9 mouse cellular contexts compared by ENCODE assay signal in the genomic region with DNA sequence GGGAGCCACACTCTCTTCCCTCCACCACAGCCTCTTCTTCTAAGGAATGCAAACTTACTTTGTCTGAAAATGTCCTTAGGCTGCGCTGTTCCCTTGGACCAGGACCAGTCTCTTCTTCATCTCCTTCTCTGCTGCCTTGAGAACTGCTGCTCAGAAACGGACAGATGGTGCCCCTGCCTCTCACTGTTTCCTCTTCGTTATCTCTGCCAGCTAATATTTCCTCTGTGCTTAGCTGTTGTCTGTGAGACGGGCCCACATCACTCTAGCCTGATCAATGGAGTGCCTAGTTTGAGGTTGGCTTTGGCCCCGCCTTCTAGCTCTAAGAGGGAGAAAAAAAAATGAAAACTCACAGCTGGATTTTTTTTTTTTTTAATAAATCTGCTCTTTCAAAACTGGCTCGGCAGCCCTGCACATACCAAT.
A peak's percentile ranks its signal among the peaks of the same experiment; 100 is the strongest.
DNase-seq lines count a peak whose midpoint lies in the region; ATAC-seq and TF ChIP-seq lines count a peak whose summit lies in the region.
"Had no signal": no experiment of that assay in that cellular context is flagged by ENCODE, and none has a peak within 500 bp of the region (broad histone marks: within the 10 kb centered on the region; RNA-seq: fewer than 3 reads in every experiment).

No protein-coding gene starts in this region.

- 0 out of 2 replicates have a peak overlapping the region, but pooled peaks have one; percentile 27 for H3K4me2 ChIP-seq in heart, embryonic 11.5 days
- peak overlapping the region; percentile 38 for H3K4me2 ChIP-seq in embryonic facial prominence, embryonic 15.5 days (replicated peaks)
- peak overlapping the region; percentile 31 for H3K4me2 ChIP-seq in limb, embryonic 15.5 days
- no peak overlapping the region for H3K4me2 ChIP-seq in midbrain, embryonic 14.5 days (ENCODE audit: low read length)

- H3K9ac ChIP-seq in heart, embryonic 11.5 days (ENCODE audit: low read depth, low read length) = no peak overlapping the region
- H3K9ac ChIP-seq in embryonic facial prominence, embryonic 15.5 days = no peak overlapping the region
- H3K9ac ChIP-seq in limb, embryonic 15.5 days = 0 out of 2 replicates have a peak overlapping the region, but pooled peaks have one; percentile 11
- no peak overlapping the region for H3K9ac ChIP-seq in midbrain, embryonic 14.5 days (replicated peaks; ENCODE audit: low read length)

- no peaks in the 10 kb centered on the region for H3K4me1 ChIP-seq in heart, embryonic 11.5 days (ENCODE audit: control insufficient read depth, insufficient read depth, low read length)
- peaks cover 16% of the 10 kb centered on the region for H3K4me1 ChIP-seq in embryonic facial prominence, embryonic 15.5 days
- H3K4me1 ChIP-seq in limb, embryonic 15.5 days = peaks cover 14% of the 10 kb centered on the region
- no peaks in the 10 kb centered on the region for H3K4me1 ChIP-seq in midbrain, embryonic 14.5 days (ENCODE audit: control insufficient read depth, insufficient read depth, low read length)

- intact Hi-C loops in heart, postnatal 14 days (cut with DNase I) = no loop called here

- no peaks in the 10 kb centered on the region for H3K36me3 ChIP-seq in heart, embryonic 11.5 days (ENCODE audit: control insufficient read depth, insufficient read depth, low read length)
- H3K36me3 ChIP-seq in C2C12 (ENCODE audit: control insufficient read depth, insufficient read depth) = no peaks in the 10 kb centered on the region
- H3K36me3 ChIP-seq in embryonic facial prominence, embryonic 15.5 days = no peaks in the 10 kb centered on the region
- no peaks in the 10 kb centered on the region for H3K36me3 ChIP-seq in limb, embryonic 15.5 days
- no peaks in the 10 kb centered on the region for H3K36me3 ChIP-seq in midbrain, embryonic 14.5 days (ENCODE audit: control insufficient read depth, insufficient read depth, low read length)

- H3K27ac ChIP-seq in heart, embryonic 11.5 days (ENCODE audit: low read depth, low read length) = no peak overlapping the region
- peak overlapping the region; percentile 58 for H3K27ac ChIP-seq in embryonic facial prominence, embryonic 15.5 days (replicated peaks)
- H3K27ac ChIP-seq in limb, embryonic 15.5 days = 0 out of 2 replicates have a peak overlapping the region, but pooled peaks have one; percentile 17
- H3K27ac ChIP-seq in midbrain, embryonic 14.5 days (replicated peaks; ENCODE audit: low read depth, low read length) = no peak overlapping the region

- ATAC-seq in heart, embryonic 11.5 days (replicated peaks; ENCODE audit: insufficient number of reproducible peaks, low FRiP score, low TSS enrichment) = no peak
- no peak for ATAC-seq in embryonic facial prominence, embryonic 15.5 days (ENCODE audit: insufficient number of reproducible peaks, low FRiP score, low TSS enrichment, low read depth)
- no peak for ATAC-seq in limb, embryonic 15.5 days (ENCODE audit: insufficient number of reproducible peaks, low FRiP score, low TSS enrichment, low read depth)
- no peak for ATAC-seq in midbrain, embryonic 14.5 days (ENCODE audit: low FRiP score, low TSS enrichment)

- H3ac ChIP-seq in C2C12 (ENCODE audit: control insufficient read depth, insufficient read length, low read depth) = peak overlapping the region; percentile 52

- no peaks in the 10 kb centered on the region for H3K9me3 ChIP-seq in heart, embryonic 11.5 days (replicated peaks; ENCODE audit: control insufficient read depth, low read length)
- H3K9me3 ChIP-seq in embryonic facial prominence, embryonic 15.5 days (replicated peaks) = no peaks in the 10 kb centered on the region
- H3K9me3 ChIP-seq in limb, embryonic 15.5 days = no peaks in the 10 kb centered on the region; the same call in 1 of the 2 replicates
- H3K9me3 ChIP-seq in midbrain, embryonic 14.5 days (ENCODE audit: control insufficient read depth, low read length) = no peaks in the 10 kb centered on the region

- H3K79me2 ChIP-seq in C2C12 (ENCODE audit: control insufficient read depth, insufficient read depth) = peaks cover 76% of the 10 kb centered on the region

- H3K4me3 ChIP-seq in heart, embryonic 11.5 days (ENCODE audit: low read depth, low read length) = no peak overlapping the region
- peak overlapping the region; percentile 0 for H3K4me3 ChIP-seq in C2C12 (ENCODE audit: insufficient read depth, poor library complexity, severe bottlenecking)
- peak overlapping the region; percentile 23; the same call in 1 of the 2 replicates for H3K4me3 ChIP-seq in embryonic facial prominence, embryonic 15.5 days (replicated peaks)
- H3K4me3 ChIP-seq in limb, embryonic 15.5 days = peak overlapping the region; percentile 21
- H3K4me3 ChIP-seq in midbrain, embryonic 14.5 days (replicated peaks; ENCODE audit: low read depth, low read length) = no peak overlapping the region

- no peaks in the 10 kb centered on the region for H3K27me3 ChIP-seq in heart, embryonic 11.5 days (ENCODE audit: control insufficient read depth, insufficient read depth, low read length)
- no peaks in the 10 kb centered on the region for H3K27me3 ChIP-seq in C2C12 (ENCODE audit: control insufficient read depth, insufficient read depth, insufficient read length)
- H3K27me3 ChIP-seq in embryonic facial prominence, embryonic 15.5 days = no peaks in the 10 kb centered on the region
- H3K27me3 ChIP-seq in limb, embryonic 15.5 days = no peaks in the 10 kb centered on the region
- no peaks in the 10 kb centered on the region for H3K27me3 ChIP-seq in midbrain, embryonic 14.5 days (ENCODE audit: control insufficient read depth, insufficient read depth, low read length)

- WGBS in heart, embryonic 11.5 days (ENCODE audit: insufficient replicate concordance) = 46% methylated on average over 6 of the region's 6 CpGs
- 26% methylated on average over 6 of the region's 6 CpGs for WGBS in embryonic facial prominence, embryonic 15.5 days
- WGBS in limb, embryonic 15.5 days = 36% methylated on average over 6 of the region's 6 CpGs
- 64% methylated on average over 6 of the region's 6 CpGs for whole genome bisulfite sequencing in midbrain, embryonic 14.5 days

- peaks cover 7% of the 10 kb centered on the region for H3K79me3 ChIP-seq in C2C12 (ENCODE audit: low read depth)

- no peak for TF ChIP-seq CTCF in C2C12 (IDR thresholded peaks at IDR 0.05; ENCODE audit: control insufficient read depth, insufficient read depth, insufficient read length)

- DNase-seq in heart, postnatal 14 days = no peak
- DNase-seq in spleen, postnatal 14 days (ENCODE audit: low spot score in 2 of 2) = no peak
- no peak for DNase-seq in midbrain, embryonic 14.5 days
- DNase-seq in spleen, postnatal 10 days (ENCODE audit: low spot score in 2 of 2) = no peak
- DNase-seq: adrenal gland, postnatal 14 days had no signal

TF ChIP-seq in C2C12, 6 proteins besides CTCF, POLR2A, EP300 and RAD21:
- no peak for TF ChIP-seq MYOG (IDR thresholded peaks at IDR 0.05; ENCODE audit: control insufficient read depth, extremely low read depth, insufficient read length)
- TF ChIP-seq MYOD1 (IDR thresholded peaks at IDR 0.05; ENCODE audit: control insufficient read depth, insufficient read length, low read depth) = no peak
- no peak for TF ChIP-seq FOSL1 (IDR thresholded peaks at IDR 0.05; ENCODE audit: insufficient read depth, low read length, poor library complexity, severe bottlenecking)
- no peak for TF ChIP-seq MAX (IDR thresholded peaks at IDR 0.05)
- no peak for TF ChIP-seq USF1 (IDR thresholded peaks at IDR 0.05; ENCODE audit: low read depth)
- TF ChIP-seq CEBPB (IDR thresholded peaks at IDR 0.05; ENCODE audit: low read depth) = no peak

Comparison
In these comparisons a context has a peak if more than half of its experiments do, and no peak if none do; other contexts are left out.
1. H3K27ac ChIP-seq: peak in embryonic facial prominence, embryonic 15.5 days (single experiment) and limb, embryonic 15.5 days (single experiment); none in heart, embryonic 11.5 days (single experiment) and midbrain, embryonic 14.5 days (single experiment).
2. H3K4me3 ChIP-seq: peak in C2C12 (single experiment), embryonic facial prominence, embryonic 15.5 days (single experiment) and limb, embryonic 15.5 days (single experiment); none in heart, embryonic 11.5 days (single experiment) and midbrain, embryonic 14.5 days (single experiment).